Mouse (Mus musculus): ENCODE data around the gene Gramd1a. TPM values are rescaled to one million over a fixed set of nuclear protein-coding genes. Genes with fewer than 3 reads are reported as not detected.

Gene Gramd1a
- polyA plus RNA-seq, 1 experiment from 2014 or later: 11.9 TPM

- no peak for ATAC-seq (ENCODE audit: insufficient read depth)
- Histone ChIP-seq H3K27me3 (peaks cover 31% of the 10 kb centered on the region), H3K9ac (no peak overlapping the region), H3K27ac (replicated peaks) (no peak overlapping the region), H3K4me2 (no peak overlapping the region), H3K4me1 (replicated peaks) (peaks cover 15% of the 10 kb centered on the region; the same call in 1 of the 2 replicates), H3K4me3 (replicated peaks) (no peak overlapping the region), H3K36me3 (replicated peaks) (peaks cover 54% of the 10 kb centered on the region), H3K9me3 (replicated peaks) (no peaks in the 10 kb centered on the region)
- 31% methylated on average over 4 of the region's 4 CpGs for WGBS (ENCODE audit: insufficient replicate concordance)
Measured at GRCm38 (mm10) chr7:31130841-31131240, 24.9 kb downstream of the Gramd1a start.

GRCm38 (mm10) chr7:31130197-31130596, 25.5 kb downstream of the Gramd1a start:
- H3K36me3 ChIP-seq (replicated peaks): peaks cover 48% of the 10 kb centered on the region
- no peak overlapping the region for H3K4me3 ChIP-seq (replicated peaks)

GRCm38 (mm10) chr7:31128157-31128705, 27.5 kb downstream of the Gramd1a start:
- ATAC-seq (ENCODE audit: insufficient read depth): no peak
- Histone ChIP-seq H3K9me3 (replicated peaks) (no peaks in the 10 kb centered on the region), H3K4me1 (replicated peaks) (peaks cover 15% of the 10 kb centered on the region; the same call in 1 of the 2 replicates), H3K4me3 (replicated peaks) (no peak overlapping the region), H3K9ac (no peak overlapping the region), H3K4me2 (no peak overlapping the region), H3K27me3 (peaks cover 50% of the 10 kb centered on the region), H3K36me3 (replicated peaks) (peaks cover 29% of the 10 kb centered on the region), H3K27ac (replicated peaks) (no peak overlapping the region)
- 56% methylated on average over 9 of the region's 9 CpGs for WGBS (ENCODE audit: insufficient replicate concordance)

More at GRCm38 (mm10) chr7:31130197-31130596, 25.5 kb downstream of the Gramd1a start:
- H3K27me3 ChIP-seq: peaks cover 37% of the 10 kb centered on the region
- H3K4me2 ChIP-seq: no peak overlapping the region
- H3K4me1 ChIP-seq (replicated peaks): peaks cover 15% of the 10 kb centered on the region; the same call in 1 of the 2 replicates
- H3K27ac ChIP-seq (replicated peaks): no peak overlapping the region
- H3K9ac ChIP-seq: no peak overlapping the region
- no peak for ATAC-seq (ENCODE audit: insufficient read depth)
- H3K9me3 ChIP-seq (replicated peaks): no peaks in the 10 kb centered on the region
- 81% methylated on average over 7 of the region's 7 CpGs for WGBS (ENCODE audit: insufficient replicate concordance)

- no peak for ATAC-seq (ENCODE audit: insufficient read depth)
- peaks cover 50% of the 10 kb centered on the region for H3K27me3 ChIP-seq
- no peak within 1 kb of the TSS for H3K9ac ChIP-seq
- peak within 1 kb of the TSS; percentile 49 for H3K4me3 ChIP-seq (replicated peaks)
- no peak within 1 kb of the TSS for H3K27ac ChIP-seq (replicated peaks)
- H3K4me2 ChIP-seq: peak within 1 kb of the TSS; percentile 70
- no peaks in the 10 kb centered on the region for H3K9me3 ChIP-seq (replicated peaks)
- H3K4me1 ChIP-seq (replicated peaks): peaks cover 15% of the 10 kb centered on the region; the same call in 1 of the 2 replicates
- 1% methylated on average over 60 of the region's 60 CpGs for WGBS (ENCODE audit: insufficient replicate concordance)
- peaks cover 18% of the 10 kb centered on the region for H3K36me3 ChIP-seq (replicated peaks)
Measured at GRCm38 (mm10) chr7:31126851-31127724, 28.6 kb downstream of the Gramd1a start, which contains the start of gene Scn1b. Gene Scn1b, minus strand, starts transcription at chr7:31127003.

GRCm38 (mm10) chr7:31126211-31126751, 29.4 kb downstream of the Gramd1a start:
- Histone ChIP-seq H3K27me3 (peaks cover 50% of the 10 kb centered on the region), H3K9me3 (replicated peaks) (no peaks in the 10 kb centered on the region), H3K4me2 (peak overlapping the region; percentile 70), H3K27ac (replicated peaks) (no peak overlapping the region), H3K4me1 (replicated peaks) (peaks cover 15% of the 10 kb centered on the region; the same call in 1 of the 2 replicates), H3K4me3 (replicated peaks) (peak overlapping the region; percentile 49), H3K36me3 (replicated peaks) (peaks cover 12% of the 10 kb centered on the region), H3K9ac (no peak overlapping the region)
- no peak for ATAC-seq (ENCODE audit: insufficient read depth)
- WGBS (ENCODE audit: insufficient replicate concordance): 2% methylated on average over 53 of the region's 53 CpGs

- ATAC-seq (ENCODE audit: insufficient read depth): no peak
- Histone ChIP-seq H3K9ac (no peak overlapping the region), H3K36me3 (replicated peaks) (peaks cover 5% of the 10 kb centered on the region), H3K27me3 (peaks cover 50% of the 10 kb centered on the region), H3K4me3 (replicated peaks) (no peak overlapping the region), H3K4me2 (no peak overlapping the region), H3K27ac (replicated peaks) (no peak overlapping the region), H3K4me1 (replicated peaks) (peaks cover 15% of the 10 kb centered on the region; the same call in 1 of the 2 replicates), H3K9me3 (replicated peaks) (no peaks in the 10 kb centered on the region)
- 45% methylated on average over 13 of the region's 13 CpGs for WGBS (ENCODE audit: insufficient replicate concordance)
Measured at GRCm38 (mm10) chr7:31125116-31125515, 30.6 kb downstream of the Gramd1a start.

GRCm38 (mm10) chr7:31124381-31124780, 31.3 kb downstream of the Gramd1a start:
- Histone ChIP-seq H3K4me1 (replicated peaks) (peaks cover 15% of the 10 kb centered on the region; the same call in 1 of the 2 replicates), H3K9ac (no peak overlapping the region), H3K9me3 (replicated peaks) (no peaks in the 10 kb centered on the region), H3K27ac (replicated peaks) (no peak overlapping the region), H3K27me3 (peaks cover 50% of the 10 kb centered on the region), H3K4me2 (no peak overlapping the region), H3K4me3 (replicated peaks) (no peak overlapping the region), H3K36me3 (replicated peaks) (no peaks in the 10 kb centered on the region)
- WGBS (ENCODE audit: insufficient replicate concordance): 57% methylated on average over 5 of the region's 5 CpGs
- no peak for ATAC-seq (ENCODE audit: insufficient read depth)

GRCm38 (mm10) chr7:31123697-31124096, 32.0 kb downstream of the Gramd1a start:
- no peak for ATAC-seq (ENCODE audit: insufficient read depth)

GRCm38 (mm10) chr7:31122641-31123631, 32.8 kb downstream of the Gramd1a start:
- Histone ChIP-seq H3K4me3 (replicated peaks) (no peak overlapping the region), H3K36me3 (replicated peaks) (no peaks in the 10 kb centered on the region), H3K27me3 (peaks cover 41% of the 10 kb centered on the region), H3K9me3 (replicated peaks) (no peaks in the 10 kb centered on the region), H3K9ac (no peak overlapping the region), H3K4me2 (no peak overlapping the region), H3K27ac (replicated peaks) (no peak overlapping the region), H3K4me1 (replicated peaks) (peaks cover 15% of the 10 kb centered on the region; the same call in 1 of the 2 replicates)
- WGBS (ENCODE audit: insufficient replicate concordance): 68% methylated on average over 16 of the region's 16 CpGs
- no peak for ATAC-seq (ENCODE audit: insufficient read depth)

More at GRCm38 (mm10) chr7:31123697-31124096, 32.0 kb downstream of the Gramd1a start:
- no peak overlapping the region for H3K4me2 ChIP-seq
- H3K27ac ChIP-seq (replicated peaks): no peak overlapping the region
- peaks cover 48% of the 10 kb centered on the region for H3K27me3 ChIP-seq
- no peaks in the 10 kb centered on the region for H3K36me3 ChIP-seq (replicated peaks)
- H3K4me3 ChIP-seq (replicated peaks): no peak overlapping the region
- 57% methylated on average over 3 of the region's 3 CpGs for WGBS (ENCODE audit: insufficient replicate concordance)
- no peaks in the 10 kb centered on the region for H3K9me3 ChIP-seq (replicated peaks)
- H3K4me1 ChIP-seq (replicated peaks): peaks cover 15% of the 10 kb centered on the region; the same call in 1 of the 2 replicates
- no peak overlapping the region for H3K9ac ChIP-seq

- Histone ChIP-seq H3K4me1 (replicated peaks) (peaks cover 21% of the 10 kb centered on the region), H3K9me3 (replicated peaks) (no peaks in the 10 kb centered on the region), H3K36me3 (replicated peaks) (no peaks in the 10 kb centered on the region), H3K9ac (no peak overlapping the region), H3K4me2 (no peak overlapping the region), H3K27me3 (peaks cover 7% of the 10 kb centered on the region), H3K4me3 (replicated peaks) (no peak overlapping the region), H3K27ac (replicated peaks) (no peak overlapping the region)
- ATAC-seq (ENCODE audit: insufficient read depth): no peak
- WGBS (ENCODE audit: insufficient replicate concordance): 60% methylated on average over 5 of the region's 5 CpGs
Measured at GRCm38 (mm10) chr7:31119556-31119955, 36.1 kb downstream of the Gramd1a start.
